Mouse (Mus musculus): ENCODE results near the gene Tac1.
"Not testable (repeated sequence)": the region's sequence is repeated elsewhere in the genome, so short reads cannot be mapped to it uniquely, and the experiment has no call there.

Tac1 gene

GRCm38 (mm10) chr6:7554829-7555391, at the start of gene Tac1:
Tac1 (plus strand) TSS chr6:7554879.
- no peak for DNase-seq

- DNase-seq: not testable (repeated sequence)
Observed at GRCm38 (mm10) chr6:7543511-7543910, 11.2 kb upstream of the Tac1 start.

- no peak for DNase-seq
Observed at GRCm38 (mm10) chr6:7555688-7556476, 1.2 kb downstream of the Tac1 start.

GRCm38 (mm10) chr6:7558164-7558563, 3.5 kb downstream of the Tac1 start:
- no peak for DNase-seq

- no peak for DNase-seq
Observed at GRCm38 (mm10) chr6:7562524-7562923, 7.8 kb downstream of the Tac1 start.

GRCm38 (mm10) chr6:7564537-7564936, 9.9 kb downstream of the Tac1 start:
- DNase-seq: no peak

GRCm38 (mm10) chr6:7571144-7571543, 16.5 kb downstream of the Tac1 start:
- no peak for DNase-seq

- no peak for DNase-seq
Observed at GRCm38 (mm10) chr6:7578031-7578430, 23.4 kb downstream of the Tac1 start.

GRCm38 (mm10) chr6:7594445-7594844, 39.8 kb downstream of the Tac1 start:
- no peak for DNase-seq

GRCm38 (mm10) chr6:7598416-7598815, 43.7 kb downstream of the Tac1 start:
- DNase-seq: no peak

- no peak for DNase-seq
Observed at GRCm38 (mm10) chr6:7600228-7600627, 45.5 kb downstream of the Tac1 start.

GRCm38 (mm10) chr6:7601353-7602094, 46.8 kb downstream of the Tac1 start:
- no peak for DNase-seq

GRCm38 (mm10) chr6:7613676-7614075, 59.0 kb downstream of the Tac1 start:
- not testable (repeated sequence) for DNase-seq

Measured in cerebellum, adult 18-20 months (tissue).